In the genomic region with DNA sequence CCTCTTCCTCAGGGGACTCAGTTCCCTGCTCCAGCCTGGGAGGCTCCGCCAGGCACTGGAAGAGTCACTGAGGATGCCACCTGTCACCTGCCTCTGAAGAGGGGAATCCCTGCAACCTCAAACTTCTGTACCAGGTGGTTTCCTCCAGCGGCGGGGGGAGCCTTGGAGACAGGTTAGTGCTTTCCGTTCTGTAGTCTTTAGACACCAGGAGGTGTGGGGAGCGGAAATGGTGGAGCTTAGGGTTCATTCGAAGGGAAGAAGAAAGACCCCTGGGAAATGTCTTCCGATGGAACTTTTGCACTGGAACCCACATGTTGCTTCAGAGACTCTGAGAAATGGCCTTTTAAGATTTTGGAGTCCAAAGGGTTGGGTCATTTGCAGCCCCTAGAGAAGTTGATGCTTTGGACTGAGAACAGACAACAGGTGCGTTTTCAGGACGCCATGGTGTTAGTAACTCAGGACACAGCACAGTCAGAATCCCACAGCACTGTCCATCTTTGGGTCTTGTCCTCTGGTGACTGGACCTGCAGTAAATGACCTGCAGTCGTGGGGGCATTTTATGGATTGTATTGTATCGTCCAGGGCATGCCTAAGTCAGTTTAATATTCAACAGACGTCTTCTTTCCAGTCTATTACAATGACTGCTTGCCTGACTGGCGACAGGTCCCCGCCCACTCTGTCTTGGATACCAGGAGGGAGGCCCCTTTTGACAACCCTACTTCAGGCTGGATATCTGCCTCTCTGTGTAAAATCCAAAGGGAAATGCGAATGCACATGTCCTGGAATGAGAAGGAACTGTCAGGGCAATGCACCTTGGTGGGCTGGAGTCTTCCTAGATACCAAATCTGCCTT, we compare ENCODE assay signal across 8 mouse cellular contexts. TPM values are rescaled to one million over a fixed set of nuclear protein-coding genes. Genes with fewer than 3 reads are reported as not detected.
DNase-seq lines count a peak whose midpoint lies in the region; ATAC-seq lines count a peak whose summit lies in the region.

No protein-coding gene starts in this region.

- no peak for ATAC-seq in heart, embryonic 13.5 days (ENCODE audit: extremely low read depth, insufficient number of reproducible peaks, low FRiP score, low TSS enrichment)
- ATAC-seq in forebrain, embryonic 14.5 days = no peak
- no peak; the same call in 1 of the 2 replicates for ATAC-seq in kidney, embryonic 16.5 days (ENCODE audit: low FRiP score, low TSS enrichment)
- peak; percentile 45; the same call in 1 of the 2 replicates for ATAC-seq in midbrain, embryonic 12.5 days (ENCODE audit: low FRiP score, low read depth)

- peak overlapping the region; percentile 96 for H3K4me3 ChIP-seq in heart, embryonic 13.5 days
- H3K4me3 ChIP-seq in forebrain, embryonic 14.5 days (ENCODE audit: low read depth, low read length) = peak overlapping the region; percentile 93
- peak overlapping the region; percentile 89 for H3K4me3 ChIP-seq in kidney, embryonic 16.5 days (ENCODE audit: low read length)
- peak overlapping the region; percentile 74 for H3K4me3 ChIP-seq in midbrain, embryonic 12.5 days

- 29% methylated on average over 15 of the region's 15 CpGs for WGBS in heart, embryonic 13.5 days
- WGBS in forebrain, embryonic 14.5 days = 16% methylated on average over 15 of the region's 15 CpGs
- 23% methylated on average over 15 of the region's 15 CpGs for WGBS in kidney, embryonic 16.5 days
- WGBS in midbrain, embryonic 12.5 days = 27% methylated on average over 15 of the region's 15 CpGs

- H3K4me1 ChIP-seq in heart, embryonic 13.5 days = peaks cover 50% of the 10 kb centered on the region
- H3K4me1 ChIP-seq in forebrain, embryonic 14.5 days (ENCODE audit: control insufficient read depth, insufficient read depth, low read length) = peaks cover 20% of the 10 kb centered on the region
- peaks cover 31% of the 10 kb centered on the region for H3K4me1 ChIP-seq in kidney, embryonic 16.5 days (ENCODE audit: insufficient read depth, low read length)
- peaks cover 24% of the 10 kb centered on the region for H3K4me1 ChIP-seq in midbrain, embryonic 12.5 days

- intact Hi-C loops in heart, postnatal 14 days (cut with DNase I) = loop anchor here (10.0 kb wide), 1 partner anchor 1594 kb away; a partner anchor contains a TSS

- H3K36me3 ChIP-seq in heart, embryonic 13.5 days = peaks cover 5% of the 10 kb centered on the region; the same call in 1 of the 2 replicates
- H3K36me3 ChIP-seq in forebrain, embryonic 14.5 days (ENCODE audit: control insufficient read depth, insufficient read depth, low read length) = no peaks in the 10 kb centered on the region
- H3K36me3 ChIP-seq in kidney, embryonic 16.5 days (ENCODE audit: insufficient read depth, low read length) = no peaks in the 10 kb centered on the region
- no peaks in the 10 kb centered on the region for H3K36me3 ChIP-seq in midbrain, embryonic 12.5 days

- peak overlapping the region; percentile 84 for H3K4me2 ChIP-seq in heart, embryonic 13.5 days
- peak overlapping the region; percentile 77 for H3K4me2 ChIP-seq in forebrain, embryonic 14.5 days (ENCODE audit: low read length)
- peak overlapping the region; percentile 86 for H3K4me2 ChIP-seq in kidney, embryonic 16.5 days (replicated peaks; ENCODE audit: low read depth, low read length)
- H3K4me2 ChIP-seq in midbrain, embryonic 12.5 days (replicated peaks) = peak overlapping the region; percentile 78

- H3K27me3 ChIP-seq in heart, embryonic 13.5 days (replicated peaks) = no peaks in the 10 kb centered on the region
- H3K27me3 ChIP-seq in forebrain, embryonic 14.5 days (replicated peaks; ENCODE audit: control insufficient read depth, insufficient read depth, low read length) = no peaks in the 10 kb centered on the region
- no peaks in the 10 kb centered on the region for H3K27me3 ChIP-seq in kidney, embryonic 16.5 days (ENCODE audit: insufficient read depth, low read length)
- peaks cover 21% of the 10 kb centered on the region; the same call in 1 of the 2 replicates for H3K27me3 ChIP-seq in midbrain, embryonic 12.5 days

- no peaks in the 10 kb centered on the region for H3K9me3 ChIP-seq in heart, embryonic 13.5 days
- no peaks in the 10 kb centered on the region for H3K9me3 ChIP-seq in forebrain, embryonic 14.5 days (replicated peaks; ENCODE audit: control insufficient read depth, low read length)
- no peaks in the 10 kb centered on the region for H3K9me3 ChIP-seq in kidney, embryonic 16.5 days (ENCODE audit: low read length)
- no peaks in the 10 kb centered on the region for H3K9me3 ChIP-seq in midbrain, embryonic 12.5 days

- peak overlapping the region; percentile 98 for H3K9ac ChIP-seq in heart, embryonic 13.5 days
- H3K9ac ChIP-seq in forebrain, embryonic 14.5 days (ENCODE audit: low read length) = peak overlapping the region; percentile 91
- peak overlapping the region; percentile 98 for H3K9ac ChIP-seq in kidney, embryonic 16.5 days (replicated peaks; ENCODE audit: low read length)
- H3K9ac ChIP-seq in midbrain, embryonic 12.5 days (replicated peaks) = peak overlapping the region; percentile 80

- no peak overlapping the region for H3K27ac ChIP-seq in heart, embryonic 13.5 days (replicated peaks)
- H3K27ac ChIP-seq in forebrain, embryonic 14.5 days (ENCODE audit: low read depth, low read length) = no peak overlapping the region
- H3K27ac ChIP-seq in kidney, embryonic 16.5 days (ENCODE audit: low read length) = no peak overlapping the region
- no peak overlapping the region for H3K27ac ChIP-seq in midbrain, embryonic 12.5 days (replicated peaks)

- DNase-seq in heart, postnatal 14 days = no peak
- no peak for DNase-seq in forebrain, embryonic 14.5 days (ENCODE audit: low spot score)
- peak; percentile 63 to 74 for DNase-seq in thymus, postnatal 36 days
- no peak for DNase-seq in right cerebral cortex, postnatal 14 days
- no peak for DNase-seq in layer of hippocampus, postnatal 36 days

RNA-seq across cellular contexts. Expression of a gene that starts 1.3 kb away (rescaled TPM):
- 4.8 and 5.6 TPM in 2 replicates for polyA plus RNA-seq in heart, embryonic 13.5 days (2015; fragmentation: Nextera tagmentation; extraction: Ambion mirVana)
- total RNA-seq in heart, postnatal 14 days (2021) = 10 to 100 TPM; 30.9 to 31.9 TPM
- polyA plus RNA-seq in forebrain, embryonic 14.5 days (2014; fragmentation: Nextera tagmentation; extraction: Ambion mirVana) = 4.9 and 6.4 TPM in 2 replicates
- 5.8 and 6.4 TPM in 2 replicates for polyA plus RNA-seq in kidney, embryonic 16.5 days (2015; fragmentation: Nextera tagmentation; extraction: Ambion mirVana)
- 5.7 and 5.8 TPM in 2 replicates for polyA plus RNA-seq in midbrain, embryonic 12.5 days (2016; fragmentation: Nextera tagmentation; extraction: Ambion mirVana)
- 10 to 100 TPM; 26.5 to 30.3 TPM for total RNA-seq in layer of hippocampus, postnatal 36 days (2021)

RNA-seq across cellular contexts. Expression of a gene that starts 19.6 kb away (rescaled TPM):
- polyA plus RNA-seq in heart, embryonic 13.5 days (2015; fragmentation: Nextera tagmentation; extraction: Ambion mirVana) = 12.1 and 15.4 TPM in 2 replicates
- total RNA-seq in heart, postnatal 14 days (2021) = 1 to 10 TPM; 2.3 to 2.4 TPM
- 15.6 and 18.1 TPM in 2 replicates for polyA plus RNA-seq in forebrain, embryonic 14.5 days (2014; fragmentation: Nextera tagmentation; extraction: Ambion mirVana)
- 8.6 and 9.6 TPM in 2 replicates for polyA plus RNA-seq in kidney, embryonic 16.5 days (2015; fragmentation: Nextera tagmentation; extraction: Ambion mirVana)
- 22.5 and 24.8 TPM in 2 replicates for polyA plus RNA-seq in midbrain, embryonic 12.5 days (2016; fragmentation: Nextera tagmentation; extraction: Ambion mirVana)
- total RNA-seq in layer of hippocampus, postnatal 36 days (2021) = 100 to 1,000 TPM; 110 to 121 TPM

RNA-seq across cellular contexts. Expression of a gene that starts 34.9 kb away (rescaled TPM):
- polyA plus RNA-seq in heart, embryonic 13.5 days (2015; fragmentation: Nextera tagmentation; extraction: Ambion mirVana) = 2.4 and 3.0 TPM in 2 replicates
- 1 to 10 TPM; 2.5 to 3.6 TPM for total RNA-seq in heart, postnatal 14 days (2021)
- 1.1 and 1.2 TPM in 2 replicates for polyA plus RNA-seq in forebrain, embryonic 14.5 days (2014; fragmentation: Nextera tagmentation; extraction: Ambion mirVana)
- polyA plus RNA-seq in kidney, embryonic 16.5 days (2015; fragmentation: Nextera tagmentation; extraction: Ambion mirVana) = 1.7 and 1.8 TPM in 2 replicates
- 1.6 and 1.8 TPM in 2 replicates for polyA plus RNA-seq in midbrain, embryonic 12.5 days (2016; fragmentation: Nextera tagmentation; extraction: Ambion mirVana)
- total RNA-seq in layer of hippocampus, postnatal 36 days (2021) = under 1 TPM; 0.47 to 0.63 TPM

RNA-seq across cellular contexts. Expression of a gene that starts 53.2 kb away (rescaled TPM):
- polyA plus RNA-seq in heart, embryonic 13.5 days (2015; fragmentation: Nextera tagmentation; extraction: Ambion mirVana) = 49.9 and 51.3 TPM in 2 replicates
- 10 to 100 TPM; 23.8 to 25.5 TPM for total RNA-seq in heart, postnatal 14 days (2021)
- 106 and 123 TPM in 2 replicates for polyA plus RNA-seq in forebrain, embryonic 14.5 days (2014; fragmentation: Nextera tagmentation; extraction: Ambion mirVana)
- 54.7 and 58.6 TPM in 2 replicates for polyA plus RNA-seq in kidney, embryonic 16.5 days (2015; fragmentation: Nextera tagmentation; extraction: Ambion mirVana)
- polyA plus RNA-seq in midbrain, embryonic 12.5 days (2016; fragmentation: Nextera tagmentation; extraction: Ambion mirVana) = 77.3 and 77.9 TPM in 2 replicates
- 100 to 1,000 TPM; 205 to 211 TPM for total RNA-seq in layer of hippocampus, postnatal 36 days (2021)

Comparison
In these comparisons a context has a peak if more than half of its experiments do, and no peak if none do; other contexts are left out.
1. DNase-seq: peak in thymus, postnatal 36 days (2 of 2); none in heart, postnatal 14 days (0 of 2), forebrain, embryonic 14.5 days (single experiment), right cerebral cortex, postnatal 14 days (single experiment) and layer of hippocampus, postnatal 36 days (0 of 2).
2. Peak in every context shown above with its lines, with median percentiles within 50 percentile points of each other: H3K4me2 ChIP-seq, H3K4me3 ChIP-seq and H3K9ac ChIP-seq.